Mouse (Mus musculus) bone marrow macrophage, adult 2 months (primary cell): Measurements from ENCODE around the gene Fgfr2.

Experiments
- CTCF ChIP-seq: IDR thresholded peaks from 2 replicates; pipeline ENCODE4 v1.5.1; 2012; ENCODE audit warnings: low read depth, mild to moderate bottlenecking, low read length, moderate library complexity
- POLR2A ChIP-seq: IDR thresholded peaks from 2 replicates; pipeline ENCODE4 v1.6.1; 2012; ENCODE audit warnings: mild to moderate bottlenecking, low read depth, low read length, borderline replicate concordance

DNA sequence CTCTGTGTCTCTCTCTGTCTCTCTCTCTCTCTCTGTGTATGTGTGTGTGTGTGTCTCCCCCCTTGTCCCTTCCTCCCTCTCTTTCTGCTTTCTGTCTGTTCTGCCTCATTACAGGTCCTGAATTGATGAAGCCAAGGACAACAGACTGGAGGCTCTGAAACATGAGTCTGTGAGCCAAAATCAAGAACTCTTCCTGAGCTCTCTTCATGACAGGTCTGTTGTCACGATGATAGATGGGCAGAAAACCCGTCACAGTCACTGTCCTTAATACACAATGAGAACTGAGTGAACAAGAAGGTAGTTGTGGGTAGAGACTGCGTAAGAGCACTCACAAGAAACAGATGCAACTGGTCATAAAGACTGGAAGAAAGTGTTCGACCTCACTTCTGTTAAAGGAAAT is 762.8 kb downstream of the Fgfr2 start:
- TF ChIP-seq CTCF (no peak), POLR2A (no peak)
